Mouse (Mus musculus) ovary, postnatal 10 days (tissue): Measurements from ENCODE around the gene Six2.

ENCODE experiments used
- DNase-seq: peaks from one replicate; pipeline ENCODE4 v3.0.0; 2022; ENCODE audit warnings: low spot score

The Six2 gene

DNA sequence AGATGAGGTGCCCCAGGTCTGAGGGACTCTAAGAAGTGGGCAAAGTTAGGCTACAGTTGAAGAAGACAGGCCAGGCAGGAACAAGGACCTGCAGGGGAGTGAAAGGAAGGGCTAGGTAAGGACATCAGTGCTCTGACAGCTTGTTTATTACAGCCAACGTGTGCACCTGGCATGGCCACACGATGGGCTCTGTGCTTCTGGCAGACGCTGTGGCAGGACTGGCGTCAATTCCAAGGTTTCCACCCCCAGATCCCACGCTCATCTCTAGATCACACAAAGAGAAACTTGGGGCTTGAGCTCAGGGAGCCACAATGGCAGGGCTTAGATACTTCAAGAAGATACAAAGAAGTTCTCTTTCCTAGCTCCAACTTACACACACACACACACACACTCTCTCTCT, 26.6 kb downstream of the Six2 start:
- no peak for DNase-seq

- no peak for DNase-seq
Measured at GRCm38 (mm10) chr17:85660016-85660415, 28.1 kb downstream of the Six2 start.

GRCm38 (mm10) chr17:85645718-85646665, 42.1 kb downstream of the Six2 start:
- no peak for DNase-seq

DNA sequence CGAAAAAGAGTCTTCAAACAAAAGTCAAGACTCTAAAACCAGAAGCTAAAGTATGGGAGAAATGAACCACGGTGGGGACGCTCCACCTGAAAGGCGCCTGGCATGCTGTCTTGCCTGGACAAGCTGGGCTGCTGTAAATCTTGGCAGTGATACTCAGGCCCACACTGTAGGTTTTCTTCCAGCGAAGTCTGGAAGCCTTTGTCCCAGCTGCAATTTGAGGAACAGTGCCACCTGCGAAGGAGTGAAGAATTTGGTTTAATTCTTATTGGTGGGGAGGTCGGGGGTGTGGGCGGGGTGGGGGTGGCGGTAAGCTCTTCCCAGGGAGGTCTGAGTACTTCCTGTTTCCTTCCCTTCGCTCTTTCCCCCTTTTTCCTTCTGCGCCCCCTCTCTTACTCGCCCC, 42.8 kb downstream of the Six2 start:
- no peak for DNase-seq

- DNase-seq = no peak
Measured at GRCm38 (mm10) chr17:85637876-85638275, 50.2 kb downstream of the Six2 start.
